Mouse (Mus musculus) heart, adult 2 months (tissue): ENCODE data around the gene Cldn18. TPM values are rescaled to one million over a fixed set of nuclear protein-coding genes. Genes with fewer than 3 reads are reported as not detected.

Experiments
- DNase-seq, 2 experiments: peaks; one replicate each; pipeline ENCODE4 v3.0.0; 2021
- H3K27ac ChIP-seq: fragments of 200-600 bp; 2 replicates; pipeline ENCODE4 v1.8.1; 2022
- H3K27me3 ChIP-seq: fragments of 200-500 bp; 2 replicates; pipeline ENCODE4 v1.6.1; 2012; ENCODE audit warnings: mild to moderate bottlenecking, low read length, inconsistent platforms, mixed read lengths; ENCODE audit not compliant: control insufficient read depth, insufficient read depth
- H3K36me3 ChIP-seq: fragments of 200-500 bp; 2 replicates; pipeline ENCODE4 v1.6.1; 2012; ENCODE audit warnings: low read length, inconsistent platforms; ENCODE audit not compliant: control insufficient read depth, insufficient read depth
- H3K4me1 ChIP-seq: fragments of 200-500 bp; 2 replicates; pipeline ENCODE4 v1.6.1; 2011; ENCODE audit warnings: low read length; ENCODE audit not compliant: control insufficient read depth, insufficient read depth
- H3K4me3 ChIP-seq: fragments of 200-600 bp; 2 replicates; pipeline ENCODE4 v1.8.1; 2022
- H3K79me2 ChIP-seq: fragments of 200-500 bp; replicated peaks from 2 replicates; pipeline ENCODE4 v1.6.1; 2012; ENCODE audit warnings: mild to moderate bottlenecking, inconsistent platforms, low read length, moderate library complexity, mixed read lengths; ENCODE audit not compliant: control insufficient read depth, insufficient read depth
- H3K9ac ChIP-seq: fragments of 200-500 bp; 2 replicates; pipeline ENCODE4 v1.6.1; 2012; ENCODE audit warnings: low read depth, mild to moderate bottlenecking, control low read depth, inconsistent platforms, low read length, mixed read lengths
- CTCF ChIP-seq: fragments of 200-600 bp; IDR thresholded peaks from 2 replicates; pipeline ENCODE4 v1.8.1; 2022; ENCODE audit warnings: antibody characterized with exemption, mild to moderate bottlenecking, moderate library complexity
- EP300 ChIP-seq: fragments of 200-500 bp; IDR thresholded peaks from 2 replicates; pipeline ENCODE4 v1.6.1; 2011; ENCODE audit warnings: low read depth, low read length, control low read depth; ENCODE audit not compliant: insufficient read depth
- POLR2A ChIP-seq: fragments of 200-500 bp; IDR thresholded peaks from 2 replicates; pipeline ENCODE4 v1.6.1; 2011; ENCODE audit warnings: mild to moderate bottlenecking, low read depth, low read length, control low read depth; ENCODE audit not compliant: insufficient read depth
- WGBS: fragments of 180-500 bp; shearing (Covaris S2); methylation state at CpG from one replicate; pipeline ENCODE4 v1.1.7; 2018; 5-methylcytosine and 5-hydroxymethylcytosine counted together
- intact Hi-C: fragments of 180-260 bp; cut with DNase I; formaldehyde crosslinking; loops from one replicate; pipeline ENCODE4 v1.15.1; 2025
- polyA plus RNA-seq: library from polyadenylated mRNA; depleted of rRNA; stranded (reverse); fragments of >200 nt; gene quantifications from 2 replicates; pipeline ENCODE4 v1.2.3, GENCODE M21; 2012
- total RNA-seq, 2 experiments: library from RNA; stranded (reverse); gene quantifications; 2 replicates each; pipeline ENCODE4 v1.2.3; 2021

The Cldn18 gene
- total and polyA plus RNA-seq, 3 experiments: 1.2 TPM; not detected in 2

- DNase-seq: no peak
- no peaks in the 10 kb centered on the region for H3K79me2 ChIP-seq
- TF ChIP-seq EP300: no peak
- no peak for TF ChIP-seq CTCF
- TF ChIP-seq POLR2A: no peak
- no peak overlapping the region for H3K9ac ChIP-seq
- no peaks in the 10 kb centered on the region for H3K27me3 ChIP-seq
- H3K4me3 ChIP-seq: no peak overlapping the region
- H3K4me1 ChIP-seq: no peaks in the 10 kb centered on the region
- WGBS: 84% methylated on average over 3 of the region's 3 CpGs
- intact Hi-C loops: no loop called here
- no peaks in the 10 kb centered on the region for H3K36me3 ChIP-seq
- no peak overlapping the region for H3K27ac ChIP-seq
Observed at GRCm38 (mm10) chr9:99675714-99676113, 41.4 kb downstream of the Cldn18 start.

DNA sequence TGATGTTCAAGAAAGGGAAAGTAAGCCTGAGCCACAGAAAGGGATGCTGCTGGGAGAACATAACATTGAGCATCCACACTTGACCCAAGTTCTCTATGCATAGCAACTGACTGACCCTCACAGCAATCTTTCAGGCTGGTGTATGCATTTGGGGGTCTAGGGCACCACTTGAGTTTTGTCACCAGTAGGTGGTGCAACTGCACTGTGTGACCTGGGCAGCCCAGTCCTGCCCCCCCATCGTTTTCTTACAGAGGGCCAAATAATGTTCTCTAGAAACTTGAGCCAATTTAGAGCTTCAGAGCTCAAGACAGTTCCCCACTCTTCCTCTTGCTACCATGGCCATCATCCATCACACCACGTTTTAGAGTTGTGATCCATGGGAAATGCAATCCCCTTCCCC, 45.5 kb downstream of the Cldn18 start:
- Histone ChIP-seq H3K4me3 (no peak overlapping the region), H3K9ac (no peak overlapping the region), H3K79me2 (no peaks in the 10 kb centered on the region), H3K4me1 (no peaks in the 10 kb centered on the region), H3K27me3 (no peaks in the 10 kb centered on the region), H3K27ac (no peak overlapping the region), H3K36me3 (no peaks in the 10 kb centered on the region)
- no peak for DNase-seq
- intact Hi-C loops: no loop called here
- WGBS: 22% methylated on average over 2 of the region's 2 CpGs
- TF ChIP-seq POLR2A (no peak), CTCF (peak; percentile 36)

DNA sequence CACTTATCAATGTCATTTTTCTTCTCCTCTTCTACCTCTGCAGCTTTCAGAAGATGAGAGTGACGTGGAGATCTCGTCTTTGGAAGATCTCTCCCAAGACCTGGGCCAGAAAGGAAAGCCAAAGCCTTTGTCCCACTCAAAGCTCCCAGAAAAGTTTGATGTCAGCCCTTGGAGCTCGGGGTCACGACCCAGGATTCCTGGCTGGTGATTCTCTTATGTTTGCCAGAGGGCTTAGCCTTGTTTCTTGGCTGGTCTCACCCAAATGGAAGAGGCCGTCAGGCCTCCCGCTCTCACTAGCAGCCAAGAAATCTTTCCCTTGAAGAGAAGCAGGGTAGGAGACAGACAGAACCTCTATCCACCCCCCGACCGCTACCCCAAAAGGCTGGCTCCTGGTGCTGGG, 49.5 kb downstream of the Cldn18 start:
- intact Hi-C loops: loop anchor here (10.0 kb wide), 1 partner anchor 213 kb away; the partner anchor contains the start of gene Nme9
- Histone ChIP-seq H3K9ac (no peak overlapping the region), H3K27ac (no peak overlapping the region), H3K4me3 (no peak overlapping the region), H3K79me2 (no peaks in the 10 kb centered on the region), H3K27me3 (no peaks in the 10 kb centered on the region), H3K36me3 (no peaks in the 10 kb centered on the region), H3K4me1 (no peaks in the 10 kb centered on the region)
- WGBS: 64% methylated on average over 8 of the region's 8 CpGs
- peak; percentile 43 to 53 for DNase-seq
- TF ChIP-seq EP300: no peak
- TF ChIP-seq POLR2A: no peak
- TF ChIP-seq CTCF: no peak

GRCm38 (mm10) chr9:99662887-99663286, 54.2 kb downstream of the Cldn18 start:
- 84% methylated on average over 10 of the region's 10 CpGs for WGBS
- intact Hi-C loops: loop anchor here (1.0 to 10.0 kb wide), 2 partner anchors 76 to 208 kb away; partner anchors contain the start of gene Nme9
- Histone ChIP-seq H3K9ac (no peak overlapping the region), H3K36me3 (no peaks in the 10 kb centered on the region), H3K27ac (no peak overlapping the region), H3K27me3 (no peaks in the 10 kb centered on the region), H3K4me1 (no peaks in the 10 kb centered on the region), H3K4me3 (no peak overlapping the region), H3K79me2 (no peaks in the 10 kb centered on the region)
- TF ChIP-seq CTCF (no peak), EP300 (no peak), POLR2A (no peak)
- no peak for DNase-seq

GRCm38 (mm10) chr9:99662406-99662805, 54.7 kb downstream of the Cldn18 start:
- Histone ChIP-seq H3K79me2 (no peaks in the 10 kb centered on the region), H3K9ac (no peak overlapping the region), H3K27me3 (no peaks in the 10 kb centered on the region), H3K4me3 (no peak overlapping the region), H3K36me3 (no peaks in the 10 kb centered on the region), H3K4me1 (no peaks in the 10 kb centered on the region), H3K27ac (no peak overlapping the region)
- WGBS: 22% methylated on average over 7 of the region's 7 CpGs
- TF ChIP-seq EP300: no peak
- TF ChIP-seq POLR2A: no peak
- no peak; the same call in 1 of the 2 replicates for TF ChIP-seq CTCF
- intact Hi-C loops: loop anchor here (1.0 to 10.0 kb wide), 2 partner anchors 75 to 208 kb away; partner anchors contain the start of gene Nme9
- peak; percentile 25 to 65 for DNase-seq

- H3K9ac ChIP-seq: no peak overlapping the region
- TF ChIP-seq CTCF (no peak), EP300 (no peak), POLR2A (no peak)
- intact Hi-C loops: loop anchor here (1.0 to 10.0 kb wide), 2 partner anchors 74 to 207 kb away; partner anchors contain the start of gene Nme9
- no peaks in the 10 kb centered on the region for H3K27me3 ChIP-seq
- no peak overlapping the region for H3K27ac ChIP-seq
- no peaks in the 10 kb centered on the region for H3K36me3 ChIP-seq
- DNase-seq: no peak
- 66% methylated on average over 16 of the region's 16 CpGs for WGBS
- no peaks in the 10 kb centered on the region for H3K4me1 ChIP-seq
- H3K79me2 ChIP-seq: no peaks in the 10 kb centered on the region
- H3K4me3 ChIP-seq: no peak overlapping the region
Observed at GRCm38 (mm10) chr9:99661606-99662166, 55.4 kb downstream of the Cldn18 start.
